Mouse (Mus musculus) thymus, postnatal 10 days (tissue): ENCODE results near the gene Ankmy1.

Experiments used
- DNase-seq, 2 experiments: peaks; one replicate each; pipeline ENCODE4 v3.0.0; 2021; ENCODE audit warnings: low spot score in 2 of 2

Gene Ankmy1

GRCm38 (mm10) chr1:92875360-92876111, 27.2 kb downstream of the Ankmy1 start:
- DNase-seq = no peak

DNA sequence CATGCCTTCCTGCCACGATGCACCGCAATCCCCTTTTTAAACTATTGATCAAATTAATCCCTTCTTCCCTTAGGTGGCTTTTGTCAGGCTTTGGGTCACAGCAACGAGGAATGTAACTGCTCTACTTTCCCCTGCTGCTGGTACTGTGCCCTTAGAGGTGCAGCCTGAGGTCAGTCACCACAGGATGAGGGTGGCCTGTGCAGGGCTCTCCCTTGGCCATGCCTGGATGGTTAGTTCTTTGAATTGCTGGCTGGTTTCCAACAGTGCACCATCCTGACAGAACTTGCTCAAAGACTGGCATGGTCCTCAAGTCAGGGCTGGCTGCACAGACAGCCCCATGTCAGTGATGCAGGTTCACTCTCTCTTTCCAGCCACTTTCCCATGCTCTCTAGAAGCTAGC, 28.7 kb downstream of the Ankmy1 start:
- no peak for DNase-seq

DNA sequence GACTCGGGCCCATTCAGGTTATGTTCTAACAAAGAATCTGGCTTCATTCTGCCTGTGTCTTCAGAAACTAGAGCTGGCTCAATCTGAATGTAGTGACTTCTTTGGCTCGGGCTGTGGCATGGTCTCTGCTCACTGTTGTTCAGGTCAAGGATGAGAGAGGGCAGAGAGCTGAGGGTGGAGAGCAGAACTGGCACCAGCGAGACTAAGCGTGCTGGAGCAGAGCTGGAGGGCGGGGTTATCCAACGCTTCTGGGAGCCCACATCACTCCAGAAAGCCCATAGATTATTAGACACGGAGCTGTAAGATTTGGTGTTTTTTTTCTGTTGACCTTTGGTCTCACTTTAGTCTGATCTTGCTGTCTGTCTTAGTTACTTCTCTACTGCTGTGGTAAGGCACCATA, 30.0 kb downstream of the Ankmy1 start:
- DNase-seq = no peak

- DNase-seq = no peak
Measured at GRCm38 (mm10) chr1:92869985-92870384, 32.7 kb downstream of the Ankmy1 start.

GRCm38 (mm10) chr1:92866170-92866569, 36.5 kb downstream of the Ankmy1 start:
- no peak for DNase-seq

- DNase-seq = no peak
Measured at GRCm38 (mm10) chr1:92863268-92863667, 39.4 kb downstream of the Ankmy1 start.

- DNase-seq = no peak
Measured at GRCm38 (mm10) chr1:92861503-92861902, 41.2 kb downstream of the Ankmy1 start.

DNA sequence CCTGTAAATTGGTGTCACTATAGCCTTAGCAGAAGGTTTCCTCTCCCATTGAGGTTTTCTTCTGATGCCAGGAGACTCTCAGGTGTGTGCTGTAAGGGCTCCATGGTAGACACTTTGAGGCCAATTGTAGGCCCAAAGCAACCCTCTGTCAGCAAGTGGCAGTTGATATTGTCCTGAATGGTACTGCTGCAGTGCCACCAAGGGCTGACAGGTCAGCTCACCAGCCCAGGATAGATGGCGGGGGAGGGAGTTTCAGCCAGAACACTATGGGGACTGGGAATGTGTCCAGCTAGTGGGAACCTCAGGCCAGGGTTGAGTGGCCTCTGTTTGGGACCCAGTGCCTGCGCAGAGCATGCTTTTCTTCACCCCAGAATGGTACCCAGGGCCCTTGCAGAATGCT, 50.3 kb downstream of the Ankmy1 start:
- no peak for DNase-seq

- DNase-seq = no peak
Measured at GRCm38 (mm10) chr1:92849938-92850574, 52.6 kb downstream of the Ankmy1 start.

- no peak for DNase-seq
Measured at GRCm38 (mm10) chr1:92849491-92849890, 53.2 kb downstream of the Ankmy1 start.

DNA sequence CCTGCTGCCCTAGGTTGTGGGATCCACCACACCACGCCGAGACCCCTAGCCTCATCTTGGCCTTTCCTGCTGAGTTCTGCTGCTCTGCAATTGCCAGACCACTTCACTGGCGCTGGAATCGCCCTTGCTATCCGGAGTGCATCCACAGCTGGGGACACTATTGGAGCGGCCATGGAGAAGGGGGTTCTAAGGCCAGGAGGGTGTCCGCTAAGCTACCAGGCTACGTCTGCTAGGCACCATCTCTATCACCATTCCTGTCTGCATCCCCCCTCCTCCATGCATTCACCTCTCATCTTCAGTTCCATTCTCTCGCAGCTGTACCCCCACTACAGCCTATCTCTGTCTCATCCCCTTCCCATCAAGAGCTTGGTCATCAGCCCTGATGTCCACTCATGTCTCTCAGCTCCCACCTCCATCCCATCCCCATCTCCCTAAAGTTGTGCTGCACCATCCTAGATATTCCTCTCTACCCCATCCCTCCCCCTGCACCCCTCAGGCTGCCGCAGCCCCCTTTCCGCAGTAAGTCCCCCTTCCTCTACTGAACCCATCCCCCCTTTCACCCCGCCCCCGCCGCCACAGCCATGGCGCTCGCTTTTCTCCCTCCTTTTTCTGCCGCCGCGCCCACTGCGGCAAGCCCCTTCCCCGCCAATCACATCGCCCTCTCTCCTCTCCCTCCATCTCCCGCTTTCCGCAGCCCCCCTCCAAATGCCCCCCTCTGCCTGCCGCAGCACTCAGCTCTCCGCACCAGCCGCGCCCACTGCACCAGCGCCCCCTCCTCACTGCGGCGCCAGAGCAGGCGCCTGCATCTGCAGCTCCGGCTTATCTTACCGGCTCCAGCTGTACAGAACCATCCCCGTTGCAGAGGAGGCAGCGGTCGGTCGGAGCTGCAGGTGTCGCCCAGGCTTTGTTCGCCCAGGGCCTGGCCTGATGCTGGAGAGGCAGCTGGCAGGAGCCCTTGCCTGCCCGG, 54.5 kb downstream of the Ankmy1 start:
- DNase-seq = peak in 1 of 2 experiments; percentile 20

GRCm38 (mm10) chr1:92845889-92846288, 56.8 kb downstream of the Ankmy1 start:
- DNase-seq = no peak

GRCm38 (mm10) chr1:92841427-92841826, 61.3 kb downstream of the Ankmy1 start:
- DNase-seq = no peak

- DNase-seq = no peak
Measured at GRCm38 (mm10) chr1:92840231-92840890, 62.3 kb downstream of the Ankmy1 start.

DNA sequence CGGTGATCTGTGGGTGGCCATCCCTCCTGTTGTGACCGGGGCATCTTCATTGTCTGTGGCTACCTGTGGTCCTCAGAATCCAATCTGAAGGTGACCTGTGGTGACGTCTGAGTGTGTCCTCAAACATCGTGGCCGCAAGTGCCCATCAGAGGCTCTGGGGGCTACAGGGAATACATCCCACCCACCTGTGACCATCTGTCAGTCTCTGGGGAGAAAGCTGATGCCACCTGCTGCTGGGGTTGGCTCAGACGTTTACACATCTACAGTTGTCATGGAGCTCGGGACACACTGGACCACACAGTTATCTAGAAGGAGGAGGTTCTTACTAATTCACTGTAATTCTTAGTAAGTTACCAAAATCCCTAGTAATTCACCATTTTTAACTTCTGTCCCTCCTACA, 63.5 kb downstream of the Ankmy1 start:
- no peak for DNase-seq

DNA sequence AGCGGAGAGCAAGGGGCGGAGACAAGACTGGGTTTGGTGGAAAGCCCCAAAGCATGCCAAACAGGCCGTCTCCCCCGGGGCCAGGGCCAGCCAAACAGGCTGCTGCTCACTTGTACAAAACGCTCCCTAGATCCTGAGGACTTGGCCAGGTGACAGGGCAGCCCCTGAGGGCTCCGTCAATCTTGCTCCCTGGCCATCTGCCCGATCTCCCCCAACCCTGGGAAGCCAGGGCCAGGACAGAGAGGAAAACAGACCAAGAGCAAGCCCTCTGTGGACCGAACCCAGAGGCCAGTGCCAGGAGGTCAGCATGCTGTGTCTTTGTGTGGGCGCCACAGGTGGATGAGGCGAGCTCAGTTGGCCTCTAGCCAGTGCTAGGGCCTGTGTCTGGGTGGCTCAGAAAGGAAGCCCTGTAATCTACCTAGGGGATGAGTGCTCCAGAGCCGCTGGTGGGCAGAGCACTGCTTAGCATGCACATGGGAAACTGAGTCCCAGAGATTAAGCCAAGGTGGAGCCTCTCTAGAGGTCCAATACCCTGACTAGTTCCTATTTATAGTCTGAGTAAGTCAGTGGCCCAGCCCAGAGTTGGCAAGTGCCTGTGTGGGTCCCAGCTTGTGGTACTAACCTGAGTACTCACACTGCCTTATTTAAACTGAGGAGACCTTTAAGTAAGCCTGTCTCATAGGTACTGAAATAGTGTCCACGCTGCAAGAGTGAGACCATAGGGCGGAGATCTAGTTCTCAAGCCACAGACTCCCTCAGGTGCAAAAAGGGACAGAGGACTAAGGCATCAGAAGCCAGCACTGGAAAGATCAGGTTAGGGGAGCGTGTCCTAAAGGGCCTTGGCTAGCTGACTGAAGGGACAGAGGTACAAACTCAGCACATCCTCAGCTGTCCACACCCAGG, 64.5 kb downstream of the Ankmy1 start:
- DNase-seq = no peak

DNA sequence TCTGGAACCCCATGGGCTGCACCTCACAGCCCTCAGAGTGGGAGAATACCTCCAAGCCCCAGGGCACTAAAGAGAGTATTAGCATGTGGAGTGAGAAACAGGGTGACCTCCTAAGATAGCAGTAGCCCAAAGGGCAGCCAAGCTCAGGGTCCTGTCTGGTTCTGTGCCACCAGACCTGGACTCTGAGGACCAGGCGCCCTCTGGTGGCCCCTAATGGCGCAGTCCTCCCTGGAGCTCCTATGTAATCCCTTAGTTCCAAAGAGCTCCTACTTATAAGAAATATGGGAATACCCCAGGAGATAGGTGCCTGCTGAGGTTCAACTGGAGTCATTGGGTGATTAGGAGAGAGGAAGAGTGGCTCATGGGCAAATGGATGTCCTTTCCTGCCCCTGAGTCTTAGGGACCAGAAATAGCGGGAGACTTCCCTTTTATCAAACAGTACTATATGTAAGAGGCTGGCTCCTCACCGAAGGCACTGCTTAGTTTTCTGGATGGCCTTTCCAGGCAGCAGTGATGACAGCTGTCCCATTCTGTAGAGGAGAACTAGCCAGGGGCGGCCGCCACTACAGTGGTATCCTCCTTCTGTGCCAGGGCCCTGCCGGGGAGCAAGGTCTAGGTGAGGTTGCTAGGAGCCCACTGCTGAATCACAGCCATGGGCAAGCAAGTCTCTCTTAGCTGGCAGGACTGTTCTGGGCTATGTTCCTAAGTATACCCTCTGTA, 68.6 kb downstream of the Ankmy1 start:
- DNase-seq = peak; percentile 31 to 64

DNA sequence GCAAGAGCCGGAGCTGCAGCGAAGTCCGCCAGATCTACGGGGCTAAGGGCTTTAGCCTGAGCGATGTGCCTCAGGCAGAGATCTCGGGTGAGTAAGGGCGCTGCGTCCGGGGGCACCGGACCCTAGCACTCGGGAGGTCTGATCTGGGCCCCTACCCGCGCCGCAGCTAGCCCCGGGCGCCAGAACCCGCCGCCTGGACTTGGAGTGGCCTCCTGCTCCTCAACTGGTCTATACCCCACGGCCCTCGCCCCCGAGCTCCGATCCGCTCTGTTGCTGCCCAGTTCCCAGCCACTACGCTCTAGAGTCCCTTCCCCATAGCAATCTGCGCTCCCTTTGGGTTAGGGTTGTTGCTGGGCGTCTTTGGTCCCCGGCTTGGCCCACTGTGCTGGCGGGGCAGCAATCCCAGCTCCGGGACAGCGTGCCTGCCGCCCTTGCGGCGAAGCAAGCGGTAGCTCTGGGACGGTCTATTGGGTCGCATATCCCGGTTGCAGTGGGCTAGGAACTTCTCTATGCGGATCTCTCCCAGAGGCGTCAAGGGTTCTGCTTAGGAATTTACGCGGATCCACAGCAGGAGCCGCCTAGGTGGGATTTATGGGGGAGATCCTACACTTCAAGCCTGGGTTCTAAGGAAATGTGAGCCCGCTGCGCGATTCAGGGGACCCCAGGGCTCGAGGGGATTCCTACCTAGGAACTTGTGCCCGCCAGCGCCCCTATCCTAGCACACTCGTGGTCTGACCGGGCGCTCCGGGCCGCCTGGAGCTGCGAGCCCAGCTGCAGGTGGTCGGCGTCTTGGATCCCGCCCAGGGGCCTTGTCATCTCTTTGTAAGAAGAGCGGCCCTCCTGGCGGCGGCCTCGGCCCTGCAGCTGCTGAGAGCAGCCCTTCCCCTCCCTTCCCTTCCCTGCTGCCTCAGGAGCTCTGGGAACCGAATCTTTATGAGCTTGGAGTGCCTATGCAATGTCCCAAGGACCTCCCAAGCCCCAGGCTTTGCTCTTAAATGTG, 70.4 kb downstream of the Ankmy1 start:
- DNase-seq = peak; percentile 29 to 38
